Mouse (Mus musculus) stomach, embryonic 16.5 days (tissue): ENCODE results near the gene Sytl4. TPM values are rescaled to one million over a fixed set of nuclear protein-coding genes. Genes with fewer than 3 reads are reported as not detected.
A peak's percentile ranks its signal among the peaks of the same experiment; 100 is the strongest.

Source experiments
- ATAC-seq: fragments of 200-750 bp; cut with Nextera tagmentation; 2 replicates; pipeline ENCODE4 v1.8.0; 2017; ENCODE audit warnings: moderate number of reproducible peaks, moderate TSS enrichment; ENCODE audit not compliant: insufficient read depth, low FRiP score
- H3K27ac ChIP-seq: fragments of 300-500 bp; sonication (generic); 2 replicates; pipeline ENCODE4 v1.5.1; 2014; ENCODE audit warnings: low read length
- H3K27me3 ChIP-seq: fragments of 300-500 bp; sonication (generic); 2 replicates; pipeline ENCODE4 v1.6.1; 2014; ENCODE audit warnings: low read length, control low read depth, mixed read lengths; ENCODE audit not compliant: control insufficient read depth, insufficient read depth
- H3K36me3 ChIP-seq: fragments of 300-500 bp; sonication (generic); 2 replicates; pipeline ENCODE4 v1.6.1; 2014; ENCODE audit warnings: low read length; ENCODE audit not compliant: control insufficient read depth, insufficient read depth
- H3K4me1 ChIP-seq: fragments of 300-500 bp; sonication (generic); 2 replicates; pipeline ENCODE4 v1.6.1; 2014; ENCODE audit warnings: low read length, control low read depth, mixed read lengths; ENCODE audit not compliant: control insufficient read depth, insufficient read depth
- H3K4me2 ChIP-seq: fragments of 300-500 bp; sonication (generic); 2 replicates; pipeline ENCODE4 v1.6.1; 2014; ENCODE audit warnings: low read depth, low read length, mixed read lengths
- H3K4me3 ChIP-seq: fragments of 300-500 bp; sonication (generic); replicated peaks from 2 replicates; pipeline ENCODE4 v1.5.1; 2014; ENCODE audit warnings: mild to moderate bottlenecking, low read length
- H3K9ac ChIP-seq: fragments of 300-500 bp; sonication (generic); 2 replicates; pipeline ENCODE4 v1.6.1; 2014; ENCODE audit warnings: low read length
- H3K9me3 ChIP-seq: fragments of 300-500 bp; sonication (generic); replicated peaks from 2 replicates; pipeline ENCODE4 v1.6.1; 2016; ENCODE audit warnings: low read length, control low read depth; ENCODE audit not compliant: control insufficient read depth
- WGBS: fragments of 180-500 bp; shearing (Covaris S2); extraction: QIAGEN DNeasy Blood & Tissue Kit; methylation state at CpG from one replicate; pipeline ENCODE4 v1.1.7; 2014; 5-methylcytosine and 5-hydroxymethylcytosine counted together
- polyA plus RNA-seq: library from polyadenylated mRNA; unstranded; fragments of >200 nt; fragmentation: Nextera tagmentation; extraction: Ambion mirVana; gene quantifications from 2 replicates; pipeline ENCODE4 v1.2.1, GENCODE M21; 2015

Gene Sytl4
- polyA plus RNA-seq, 1 experiment from 2014 or later = 6.7 TPM

GRCm38 (mm10) chrX:133936605-133937225, 44.9 kb downstream of the Sytl4 start:
- Histone ChIP-seq H3K9ac (no peak overlapping the region), H3K4me1 (no peaks in the 10 kb centered on the region), H3K4me3 (no peak overlapping the region), H3K27ac (no peak overlapping the region), H3K4me2 (no peak overlapping the region), H3K9me3 (no peaks in the 10 kb centered on the region), H3K27me3 (no peaks in the 10 kb centered on the region; the same call in 1 of the 2 replicates), H3K36me3 (no peaks in the 10 kb centered on the region)
- ATAC-seq = no peak
- WGBS = 85% methylated on average over 4 of the region's 4 CpGs

- Histone ChIP-seq H3K27ac (no peak overlapping the region), H3K9ac (no peak overlapping the region), H3K4me2 (no peak overlapping the region), H3K27me3 (no peaks in the 10 kb centered on the region; the same call in 1 of the 2 replicates), H3K4me3 (no peak overlapping the region), H3K4me1 (no peaks in the 10 kb centered on the region), H3K36me3 (no peaks in the 10 kb centered on the region), H3K9me3 (no peaks in the 10 kb centered on the region)
- no peak for ATAC-seq
- 51% methylated on average over 12 of the region's 12 CpGs for WGBS
Measured at GRCm38 (mm10) chrX:133931302-133932013, 50.2 kb downstream of the Sytl4 start.

- H3K36me3 ChIP-seq = no peaks in the 10 kb centered on the region
- no peaks in the 10 kb centered on the region for H3K4me1 ChIP-seq
- no peak overlapping the region for H3K9ac ChIP-seq
- H3K4me3 ChIP-seq = no peak overlapping the region
- no peaks in the 10 kb centered on the region for H3K9me3 ChIP-seq
- H3K27ac ChIP-seq = no peak overlapping the region
- no peak for ATAC-seq
- WGBS = 80% methylated on average over 5 of the region's 5 CpGs
- H3K4me2 ChIP-seq = no peak overlapping the region
- H3K27me3 ChIP-seq = no peaks in the 10 kb centered on the region
Measured at GRCm38 (mm10) chrX:133926760-133927159, 54.9 kb downstream of the Sytl4 start.

GRCm38 (mm10) chrX:133921187-133921586, 60.4 kb downstream of the Sytl4 start:
- no peak for ATAC-seq
- Histone ChIP-seq H3K27me3 (no peaks in the 10 kb centered on the region), H3K4me2 (no peak overlapping the region), H3K36me3 (no peaks in the 10 kb centered on the region), H3K9me3 (no peaks in the 10 kb centered on the region), H3K9ac (no peak overlapping the region), H3K4me3 (no peak overlapping the region), H3K4me1 (no peaks in the 10 kb centered on the region), H3K27ac (no peak overlapping the region)
- 70% methylated on average over 4 of the region's 4 CpGs for WGBS

- WGBS = 28% methylated on average over 7 of the region's 7 CpGs
Measured at GRCm38 (mm10) chrX:133914219-133914618, 67.4 kb downstream of the Sytl4 start.

GRCm38 (mm10) chrX:133913006-133913405, 68.6 kb downstream of the Sytl4 start:
- Histone ChIP-seq H3K27ac (no peak overlapping the region), H3K27me3 (no peaks in the 10 kb centered on the region; the same call in 1 of the 2 replicates), H3K36me3 (no peaks in the 10 kb centered on the region), H3K9ac (no peak overlapping the region), H3K4me2 (no peak overlapping the region), H3K9me3 (no peaks in the 10 kb centered on the region), H3K4me3 (no peak overlapping the region), H3K4me1 (no peaks in the 10 kb centered on the region; the same call in 1 of the 2 replicates)
- WGBS = 80% methylated on average over 3 of the region's 3 CpGs
- no peak for ATAC-seq

More at GRCm38 (mm10) chrX:133914219-133914618, 67.4 kb downstream of the Sytl4 start:
- peak overlapping the region; percentile 34; the same call in 1 of the 2 replicates for H3K27ac ChIP-seq
- H3K36me3 ChIP-seq = no peaks in the 10 kb centered on the region
- no peak overlapping the region for H3K4me3 ChIP-seq
- no peak overlapping the region for H3K9ac ChIP-seq
- no peaks in the 10 kb centered on the region for H3K9me3 ChIP-seq
- no peaks in the 10 kb centered on the region; the same call in 1 of the 2 replicates for H3K27me3 ChIP-seq
- no peaks in the 10 kb centered on the region; the same call in 1 of the 2 replicates for H3K4me1 ChIP-seq
- peak; percentile 60; the same call in 1 of the 2 replicates for ATAC-seq
- H3K4me2 ChIP-seq = no peak overlapping the region

GRCm38 (mm10) chrX:133911397-133912103, 70.1 kb downstream of the Sytl4 start:
- H3K4me2 ChIP-seq = no peak overlapping the region
- H3K4me1 ChIP-seq = no peaks in the 10 kb centered on the region; the same call in 1 of the 2 replicates
- ATAC-seq = peak; percentile 63
- peak overlapping the region; percentile 55; the same call in 1 of the 2 replicates for H3K27ac ChIP-seq
- no peaks in the 10 kb centered on the region for H3K9me3 ChIP-seq
- no peak overlapping the region for H3K9ac ChIP-seq
- 42% methylated on average over 10 of the region's 10 CpGs for WGBS
- no peaks in the 10 kb centered on the region for H3K36me3 ChIP-seq
- no peak overlapping the region for H3K4me3 ChIP-seq
- no peaks in the 10 kb centered on the region; the same call in 1 of the 2 replicates for H3K27me3 ChIP-seq

- Histone ChIP-seq H3K4me1 (no peaks in the 10 kb centered on the region), H3K4me3 (peak within 1 kb of the TSS; percentile 22), H3K36me3 (no peaks in the 10 kb centered on the region), H3K9ac (no peak within 1 kb of the TSS), H3K27me3 (no peaks in the 10 kb centered on the region; the same call in 1 of the 2 replicates), H3K27ac (no peak within 1 kb of the TSS), H3K9me3 (no peaks in the 10 kb centered on the region), H3K4me2 (0 out of 2 replicates have a peak within 1 kb of the TSS, but pooled peaks have one; percentile 21)
- ATAC-seq = no peak
- 37% methylated on average over 3 of the region's 3 CpGs for whole genome bisulfite sequencing
Measured at GRCm38 (mm10) chrX:133908261-133908660, 73.4 kb downstream of the Sytl4 start, which contains the start of gene Srpx2. TSS of gene Srpx2 (plus strand) at chrX:133908426.
